Mouse (Mus musculus) cerebellum, postnatal 10 days (tissue): ENCODE data around the gene Abat.

Experiments used
- DNase-seq, 2 experiments: peaks; one replicate each; pipeline ENCODE4 v3.0.0; 2021; ENCODE audit warnings: mixed read lengths in 2 of 2

Gene Abat

DNA sequence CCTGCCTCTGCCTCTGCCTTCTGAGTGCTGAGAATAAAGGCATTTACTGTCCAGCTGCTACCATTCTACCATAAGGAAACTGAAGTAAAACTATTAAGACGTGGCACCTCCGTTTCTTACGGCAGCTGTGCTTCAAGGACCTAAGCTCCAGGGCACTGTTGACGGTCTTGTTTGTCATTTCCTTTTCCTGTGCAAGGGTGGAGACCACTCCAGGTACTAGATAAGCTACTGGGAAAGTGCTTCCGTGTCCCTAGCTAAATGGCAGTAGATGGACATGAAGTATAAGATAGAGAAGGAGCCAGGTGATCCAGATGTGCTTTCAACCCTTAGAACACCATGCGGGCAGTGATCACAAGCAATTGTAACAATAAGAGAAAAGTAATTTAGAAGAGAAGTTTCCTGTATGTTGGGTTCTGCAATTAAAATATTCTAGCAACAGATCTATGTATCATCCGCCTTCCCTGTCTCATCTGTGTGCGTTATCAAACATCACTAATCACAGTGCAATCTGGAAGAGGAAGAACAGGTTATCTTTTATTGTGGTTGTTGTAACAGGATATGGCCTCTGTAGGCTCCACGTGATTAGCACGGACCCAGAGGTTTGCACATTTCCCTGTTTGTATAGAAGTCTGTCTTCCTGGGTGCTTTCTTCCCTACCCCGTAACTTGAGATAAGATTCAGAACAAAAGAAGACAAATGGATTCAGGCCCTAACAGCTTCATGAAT, 126.4 kb downstream of the Abat start:
- DNase-seq = no peak

GRCm38 (mm10) chr16:8643855-8644254, 130.6 kb downstream of the Abat start:
- peak; percentile 67 to 69 for DNase-seq

DNA sequence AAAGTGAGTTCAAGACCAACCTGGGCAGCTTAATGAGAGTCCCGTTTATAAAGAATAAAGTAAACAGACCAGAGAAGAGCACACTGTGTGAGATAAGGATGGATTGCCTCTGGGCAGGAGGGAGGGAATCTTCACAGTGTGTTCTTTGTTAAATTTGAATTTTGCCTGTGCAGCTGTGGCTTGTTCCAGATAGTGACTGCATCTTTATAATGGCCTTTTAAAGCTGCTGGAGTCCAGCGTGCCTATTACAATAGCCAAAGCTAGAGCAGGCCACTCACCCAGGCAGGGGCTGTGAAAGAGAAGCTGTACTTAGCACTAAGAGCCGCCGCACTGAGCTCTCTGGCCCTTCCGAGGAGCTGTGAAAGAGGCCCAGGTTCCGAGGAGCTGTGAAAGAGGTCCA, 132.3 kb downstream of the Abat start:
- no peak for DNase-seq

GRCm38 (mm10) chr16:8650007-8650406, 136.8 kb downstream of the Abat start:
- DNase-seq = no peak

DNA sequence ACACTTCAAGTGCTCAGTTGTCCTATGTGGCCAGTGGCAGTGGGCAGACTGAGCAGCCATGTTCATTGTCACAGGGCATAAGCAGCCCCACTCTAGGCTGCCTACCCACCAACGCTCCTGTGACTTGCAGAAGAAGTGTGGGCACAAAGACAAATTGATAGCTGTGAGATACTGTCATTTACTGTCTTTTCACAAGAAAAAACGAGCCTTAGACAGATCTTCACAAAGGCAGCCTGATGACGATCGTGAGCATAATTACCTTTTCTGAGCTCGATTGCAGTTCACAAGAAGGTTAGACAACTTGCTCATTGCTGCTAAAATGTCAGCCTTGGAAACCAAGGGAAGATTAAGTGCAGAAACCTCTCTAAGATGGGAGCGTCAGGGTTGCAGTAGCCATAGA, 141.9 kb downstream of the Abat start:
- DNase-seq = no peak

GRCm38 (mm10) chr16:8655599-8655998, 142.4 kb downstream of the Abat start:
- no peak for DNase-seq

- DNase-seq = no peak
Observed at GRCm38 (mm10) chr16:8656256-8656655, 143.0 kb downstream of the Abat start.

GRCm38 (mm10) chr16:8658349-8658748, 145.1 kb downstream of the Abat start:
- no peak for DNase-seq

- DNase-seq = peak; percentile 58 to 61
Observed at GRCm38 (mm10) chr16:8658764-8659163, 145.5 kb downstream of the Abat start.

DNA sequence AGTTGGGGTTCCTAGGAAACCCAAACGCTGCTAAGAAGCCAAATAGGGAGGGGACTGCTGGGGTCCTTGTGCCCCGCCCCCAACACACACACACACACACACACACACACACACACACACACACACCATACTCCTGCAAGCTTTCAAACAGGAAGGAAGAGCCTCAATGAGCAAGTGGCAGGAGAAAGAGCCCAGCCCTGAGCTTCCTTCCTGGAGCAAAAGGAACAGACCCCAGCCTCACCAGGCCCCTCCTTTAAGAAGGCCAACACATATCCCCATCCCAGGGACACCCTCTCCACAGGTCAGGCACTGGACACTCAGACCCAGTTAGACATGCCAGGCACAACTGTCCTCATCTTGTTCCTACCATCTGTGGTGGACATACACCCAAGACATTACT, 149.8 kb downstream of the Abat start:
- no peak for DNase-seq

DNA sequence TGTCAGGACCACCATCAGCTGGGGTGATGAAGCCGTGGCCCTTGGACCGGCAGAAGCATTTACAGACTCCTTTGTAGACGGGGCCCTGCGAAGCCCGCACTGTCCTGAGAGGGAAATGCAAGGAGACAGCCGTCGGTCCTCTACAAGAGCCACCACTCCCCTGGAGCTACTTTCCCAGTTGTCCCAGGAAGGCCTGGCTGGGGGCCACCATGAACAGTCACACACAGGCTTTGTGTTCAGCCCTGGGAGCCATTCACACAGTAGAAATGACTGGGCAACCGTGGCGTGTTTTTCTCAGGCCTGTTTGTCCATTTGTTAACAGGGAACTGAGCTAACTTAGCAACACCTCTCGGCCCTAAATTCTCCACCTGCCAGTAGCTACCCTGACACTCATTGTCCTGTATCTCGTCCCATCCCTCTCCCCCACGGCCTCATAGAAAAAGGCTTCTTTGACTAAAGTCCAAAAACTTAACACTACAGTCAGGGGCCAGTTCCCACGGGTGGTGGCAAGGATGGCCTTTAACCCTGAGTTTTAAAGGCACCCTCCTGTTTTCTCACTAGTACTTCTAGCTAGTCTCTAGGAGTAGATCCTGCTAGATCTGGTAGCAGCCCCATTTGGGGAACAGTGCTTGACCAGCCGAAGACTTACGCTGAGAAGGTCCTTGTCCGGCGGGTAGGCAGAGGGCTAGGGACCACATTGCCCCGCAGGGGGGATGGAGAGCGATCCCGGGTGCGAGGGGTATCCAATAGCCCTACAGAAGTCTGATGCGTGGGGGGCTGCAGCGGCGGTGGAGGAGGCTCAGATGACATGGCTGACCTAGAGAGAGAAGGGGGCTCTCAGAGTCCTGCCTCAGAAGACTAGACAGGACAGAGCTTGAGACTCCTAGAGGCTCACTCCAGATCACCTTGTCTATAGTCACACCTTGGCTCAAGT, 150.6 kb downstream of the Abat start:
- peak; percentile 35 to 49 for DNase-seq

- no peak for DNase-seq
Observed at GRCm38 (mm10) chr16:8665367-8665766, 152.1 kb downstream of the Abat start.

GRCm38 (mm10) chr16:8666452-8666851, 153.2 kb downstream of the Abat start:
- no peak for DNase-seq

- DNase-seq = no peak
Observed at GRCm38 (mm10) chr16:8667261-8667660, 154.0 kb downstream of the Abat start.

- DNase-seq = peak in 1 of 2 experiments; percentile 25
Observed at GRCm38 (mm10) chr16:8667814-8668213, 154.6 kb downstream of the Abat start.

DNA sequence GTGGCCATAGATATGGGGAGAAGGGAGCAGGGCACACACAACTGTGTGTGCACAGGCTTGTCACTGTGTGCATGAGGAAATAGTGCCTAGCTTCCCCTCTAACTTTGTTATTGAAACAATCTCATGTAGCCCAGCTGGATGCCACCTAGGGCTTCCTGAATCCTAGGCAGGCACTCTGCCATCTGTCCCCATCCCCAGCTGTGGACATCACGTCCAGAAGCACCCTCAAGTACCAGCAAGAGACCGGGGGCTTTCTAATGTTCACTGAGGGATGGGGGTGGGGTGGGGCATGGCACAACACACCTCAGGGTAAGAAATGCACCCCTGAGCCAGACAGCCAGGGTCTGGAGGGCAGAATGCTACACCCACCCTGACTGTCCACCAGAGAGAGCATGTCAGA, 155.2 kb downstream of the Abat start:
- no peak for DNase-seq

DNA sequence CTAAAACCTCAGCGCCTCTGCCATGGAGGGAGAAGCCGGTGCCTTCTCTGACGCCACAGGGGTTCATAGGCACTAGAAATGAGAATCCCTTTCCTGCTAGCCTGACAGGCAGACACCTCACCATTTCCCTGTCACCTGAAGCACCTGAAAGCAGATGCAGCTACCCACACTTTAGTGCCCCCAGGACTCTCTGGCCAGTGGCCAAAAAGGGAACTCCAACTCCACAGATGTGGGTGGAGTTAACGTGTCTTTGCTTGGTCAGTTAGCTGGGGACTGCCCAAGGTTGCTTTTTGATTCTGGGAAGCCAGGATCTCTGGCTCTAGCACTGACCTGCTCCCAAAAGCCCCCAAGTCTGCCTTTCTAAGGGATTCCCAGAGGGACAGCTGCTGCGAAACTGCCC, 156.2 kb downstream of the Abat start:
- peak in 1 of 2 experiments; percentile 37 for DNase-seq

DNA sequence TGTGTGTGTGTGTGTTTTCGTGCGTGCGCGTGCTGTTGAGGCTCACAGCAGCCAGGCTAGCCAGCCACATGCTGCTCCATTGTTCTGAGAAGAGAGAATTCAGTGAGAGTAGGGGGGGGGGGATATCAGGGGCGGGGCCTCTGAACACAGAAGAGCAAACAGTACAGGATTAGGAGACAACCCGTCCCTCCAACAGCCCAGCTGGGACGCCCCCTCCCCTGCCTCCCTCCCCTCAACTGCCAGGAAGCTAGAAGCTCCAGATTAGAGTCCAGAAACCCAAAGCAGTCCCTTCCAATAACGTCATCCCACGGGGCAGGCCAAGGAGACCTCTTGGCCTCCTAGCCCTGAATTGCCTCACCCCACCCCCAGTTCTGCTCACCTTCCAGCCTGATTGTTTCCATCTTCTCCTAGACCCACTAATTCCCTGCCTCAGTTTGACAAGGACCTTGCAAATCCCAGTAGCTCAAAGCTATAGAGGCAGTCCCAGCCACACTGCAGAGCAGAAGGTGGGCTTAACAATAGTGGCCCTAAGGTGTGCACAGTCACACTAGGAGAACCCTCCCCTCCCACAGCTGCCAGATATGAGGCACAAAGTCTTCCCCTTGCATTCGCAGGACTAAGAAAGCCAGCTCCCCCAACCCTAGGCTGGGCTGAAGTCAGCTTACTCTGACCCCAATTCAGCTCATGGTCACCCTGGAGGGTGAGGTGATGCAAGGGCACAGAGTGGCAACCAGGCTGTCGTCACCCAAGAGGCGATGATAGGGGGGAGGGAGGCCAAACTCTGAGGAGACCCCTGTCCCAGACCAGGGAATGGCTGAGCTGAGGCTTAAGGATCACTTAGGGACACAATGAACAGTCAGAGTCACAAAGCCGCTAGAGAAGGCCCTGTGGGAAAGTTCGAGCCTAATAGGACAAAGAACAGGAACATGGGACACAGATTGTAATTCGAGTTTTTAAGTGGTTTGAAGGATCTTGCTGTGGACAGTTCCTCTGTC, 157.1 kb downstream of the Abat start:
- peak in 1 of 2 experiments; percentile 45 for DNase-seq
